Mouse (Mus musculus): ENCODE measurements at regions not wholly inside any gene's neighbourhood (a gene's known extent, or its start where the extent isn't known, plus 50 kb on each side); places are given as distances from the start of the nearest gene placed in this dataset.
"Not testable (repeated sequence)": the region's sequence is repeated elsewhere in the genome, so short reads cannot be mapped to it uniquely, and the experiment has no call there.

- DNase-seq: not testable (repeated sequence)
These were observed 256.5 kb upstream of the Olfr161 start for GRCm38 (mm10) chr16:3334355-3334754.

- DNase-seq: not testable (repeated sequence)
These were observed 247.5 kb upstream of the Olfr161 start for GRCm38 (mm10) chr16:3343372-3343771.

- not testable (repeated sequence) for DNase-seq
These were observed 246.0 kb upstream of the Olfr161 start for GRCm38 (mm10) chr16:3344725-3345380.

GRCm38 (mm10) chr16:3349382-3349781 is 241.5 kb upstream of the Olfr161 start:
- DNase-seq: not testable (repeated sequence)

- DNase-seq: not testable (repeated sequence)
These were observed 240.8 kb upstream of the Olfr161 start for GRCm38 (mm10) chr16:3349850-3350547.

GRCm38 (mm10) chr16:3350668-3351507 is 240.0 kb upstream of the Olfr161 start:
- DNase-seq: not testable (repeated sequence)

GRCm38 (mm10) chr16:3351508-3352046 is 239.3 kb upstream of the Olfr161 start:
- peak; percentile 1 to 13 for DNase-seq
